Mouse (Mus musculus): ENCODE results near the gene Gm10577. TPM values are rescaled to one million over a fixed set of nuclear protein-coding genes. Genes with fewer than 3 reads are reported as not detected.

Gm10577 gene
- polyA plus RNA-seq, 1 experiment from 2014 or later: not detected

DNA sequence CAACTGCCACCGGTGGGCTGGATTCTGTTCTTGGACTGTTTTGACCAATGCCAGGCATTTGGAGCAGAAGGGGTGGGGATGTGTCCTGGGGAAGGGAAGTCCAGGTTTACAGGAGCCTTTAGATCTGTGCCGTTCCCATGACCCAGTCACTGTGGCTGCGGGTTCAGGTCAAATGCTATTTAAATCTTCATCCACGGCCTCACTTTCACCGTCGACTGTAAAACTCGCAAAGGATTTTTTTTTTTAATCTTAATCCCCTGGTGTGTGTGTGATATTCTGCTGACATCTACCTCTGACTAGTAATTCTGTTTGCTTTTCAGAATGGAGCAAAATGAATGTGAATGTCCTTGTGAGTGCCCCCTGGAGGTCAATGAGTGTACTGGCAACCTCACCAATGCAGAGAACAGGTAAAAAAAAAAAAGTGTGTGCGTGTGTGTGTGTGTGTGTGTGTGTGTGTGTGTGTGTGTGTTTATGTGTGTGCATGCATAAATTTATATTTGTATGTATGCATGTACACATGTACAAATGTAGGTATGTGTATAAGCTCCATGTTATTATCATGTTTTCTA, 32.2 kb downstream of the Gm10577 start:
- no peak overlapping the region for H3K9ac ChIP-seq (ENCODE audit: low read length)
- no peak overlapping the region for H3K4me2 ChIP-seq (ENCODE audit: low read depth, low read length)
- no peak overlapping the region for H3K4me3 ChIP-seq (replicated peaks; ENCODE audit: low read length)
- H3K4me1 ChIP-seq (ENCODE audit: control insufficient read depth, insufficient read depth, low read length): no peaks in the 10 kb centered on the region
- WGBS: 82% methylated on average over 8 of the region's 8 CpGs
- no peak for ATAC-seq (ENCODE audit: insufficient read depth, low FRiP score)
- no peaks in the 10 kb centered on the region for H3K27me3 ChIP-seq (ENCODE audit: control insufficient read depth, insufficient read depth, low read length)
- H3K27ac ChIP-seq (ENCODE audit: low read length): no peak overlapping the region
- peaks cover 3% of the 10 kb centered on the region for H3K36me3 ChIP-seq (ENCODE audit: control insufficient read depth, insufficient read depth, low read length)
- no peaks in the 10 kb centered on the region for H3K9me3 ChIP-seq (replicated peaks; ENCODE audit: control insufficient read depth, low read length)

DNA sequence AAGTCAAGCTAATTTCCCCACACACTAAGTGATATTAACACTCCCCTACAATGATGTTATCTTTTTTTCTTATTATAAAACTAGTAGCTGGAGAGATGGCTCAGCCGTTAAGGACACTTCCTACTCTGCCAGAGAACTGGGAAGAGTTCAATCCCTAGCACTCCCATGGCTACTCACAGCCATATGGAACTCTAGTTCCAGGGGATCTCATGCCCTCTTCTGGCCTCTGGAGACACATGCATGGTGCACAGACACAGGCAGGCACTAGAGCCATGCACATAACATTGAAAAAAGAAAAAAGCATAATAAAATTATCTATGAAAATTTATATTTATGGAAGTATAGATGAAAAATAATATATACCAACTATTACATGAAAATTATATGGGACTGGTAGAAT, 33.3 kb downstream of the Gm10577 start:
- Histone ChIP-seq H3K9ac (ENCODE audit: low read length) (no peak overlapping the region), H3K9me3 (replicated peaks; ENCODE audit: control insufficient read depth, low read length) (no peaks in the 10 kb centered on the region), H3K4me2 (ENCODE audit: low read depth, low read length) (no peak overlapping the region), H3K4me1 (ENCODE audit: control insufficient read depth, insufficient read depth, low read length) (no peaks in the 10 kb centered on the region), H3K36me3 (ENCODE audit: control insufficient read depth, insufficient read depth, low read length) (peaks cover 8% of the 10 kb centered on the region), H3K4me3 (replicated peaks; ENCODE audit: low read length) (no peak overlapping the region), H3K27me3 (ENCODE audit: control insufficient read depth, insufficient read depth, low read length) (no peaks in the 10 kb centered on the region), H3K27ac (ENCODE audit: low read length) (no peak overlapping the region)
- WGBS: 89% methylated on average over 1 of the region's 1 CpGs
- ATAC-seq (ENCODE audit: insufficient read depth, low FRiP score): no peak

DNA sequence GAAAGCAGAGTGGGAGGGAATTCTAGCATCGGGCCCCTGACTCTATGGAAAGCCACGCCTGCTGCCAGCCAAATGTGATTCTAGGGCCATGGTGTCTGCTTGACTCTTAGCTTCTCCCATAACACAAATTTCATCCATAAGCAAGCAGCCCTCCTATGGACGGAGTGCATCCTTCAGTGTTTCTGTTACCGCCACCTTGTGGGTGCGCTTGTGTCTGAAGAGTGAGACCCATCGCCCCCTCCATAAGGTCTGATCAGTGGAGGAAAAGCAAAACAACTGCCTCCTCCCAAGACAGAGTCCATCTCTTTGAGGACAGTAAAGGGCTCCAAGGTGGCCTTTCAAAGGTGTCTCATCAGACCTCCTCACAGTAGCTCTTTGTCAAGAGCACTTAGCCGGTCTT, 43.0 kb downstream of the Gm10577 start:
- Histone ChIP-seq H3K4me3 (replicated peaks; ENCODE audit: low read length) (no peak overlapping the region), H3K9ac (ENCODE audit: low read length) (no peak overlapping the region), H3K4me1 (ENCODE audit: control insufficient read depth, insufficient read depth, low read length) (no peaks in the 10 kb centered on the region), H3K36me3 (ENCODE audit: control insufficient read depth, insufficient read depth, low read length) (0 out of 2 replicates have a peak, but pooled peaks cover 6% of the 10 kb centered on the region), H3K4me2 (ENCODE audit: low read depth, low read length) (no peak overlapping the region), H3K27me3 (ENCODE audit: control insufficient read depth, insufficient read depth, low read length) (no peaks in the 10 kb centered on the region), H3K27ac (ENCODE audit: low read length) (no peak overlapping the region), H3K9me3 (replicated peaks; ENCODE audit: control insufficient read depth, low read length) (no peaks in the 10 kb centered on the region)
- 85% methylated on average over 7 of the region's 7 CpGs for WGBS
- ATAC-seq (ENCODE audit: insufficient read depth, low FRiP score): no peak

DNA sequence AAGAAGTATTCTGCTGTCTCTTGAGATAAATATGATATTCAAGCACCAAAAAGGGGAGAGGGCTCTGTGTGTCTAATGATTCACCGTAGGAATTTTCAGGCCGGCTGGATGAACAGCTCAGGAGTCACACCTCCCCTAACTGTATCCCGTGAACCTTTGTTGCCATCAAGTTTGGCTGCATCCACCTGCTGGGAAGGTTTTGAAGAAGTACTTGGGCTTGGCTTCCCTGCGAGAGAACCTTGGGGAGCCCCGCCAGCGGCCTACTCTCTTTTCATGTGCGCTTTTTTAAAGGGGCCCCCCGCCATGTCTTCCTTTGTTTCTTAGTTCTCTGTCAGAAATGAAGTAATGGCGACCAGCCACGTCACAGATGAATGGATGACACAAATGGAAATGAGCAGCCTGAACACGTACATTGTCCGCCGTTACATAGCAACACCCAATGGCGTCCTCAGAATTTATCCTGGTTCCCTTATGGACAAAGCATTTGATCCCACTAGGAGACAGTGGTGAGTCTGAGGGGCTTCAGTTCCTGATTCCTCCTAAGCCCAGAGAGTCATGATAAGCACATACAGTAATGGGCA, 46.0 kb downstream of the Gm10577 start:
- H3K9ac ChIP-seq (ENCODE audit: low read length): no peak overlapping the region
- no peak for ATAC-seq (ENCODE audit: insufficient read depth, low FRiP score)
- H3K4me3 ChIP-seq (replicated peaks; ENCODE audit: low read length): no peak overlapping the region
- H3K9me3 ChIP-seq (replicated peaks; ENCODE audit: control insufficient read depth, low read length): no peaks in the 10 kb centered on the region
- 89% methylated on average over 14 of the region's 14 CpGs for WGBS
- no peaks in the 10 kb centered on the region for H3K27me3 ChIP-seq (ENCODE audit: control insufficient read depth, insufficient read depth, low read length)
- H3K36me3 ChIP-seq (ENCODE audit: control insufficient read depth, insufficient read depth, low read length): peaks cover 14% of the 10 kb centered on the region; the same call in 1 of the 2 replicates
- H3K4me2 ChIP-seq (ENCODE audit: low read depth, low read length): no peak overlapping the region
- H3K4me1 ChIP-seq (ENCODE audit: control insufficient read depth, insufficient read depth, low read length): no peaks in the 10 kb centered on the region
- no peak overlapping the region for H3K27ac ChIP-seq (ENCODE audit: low read length)

DNA sequence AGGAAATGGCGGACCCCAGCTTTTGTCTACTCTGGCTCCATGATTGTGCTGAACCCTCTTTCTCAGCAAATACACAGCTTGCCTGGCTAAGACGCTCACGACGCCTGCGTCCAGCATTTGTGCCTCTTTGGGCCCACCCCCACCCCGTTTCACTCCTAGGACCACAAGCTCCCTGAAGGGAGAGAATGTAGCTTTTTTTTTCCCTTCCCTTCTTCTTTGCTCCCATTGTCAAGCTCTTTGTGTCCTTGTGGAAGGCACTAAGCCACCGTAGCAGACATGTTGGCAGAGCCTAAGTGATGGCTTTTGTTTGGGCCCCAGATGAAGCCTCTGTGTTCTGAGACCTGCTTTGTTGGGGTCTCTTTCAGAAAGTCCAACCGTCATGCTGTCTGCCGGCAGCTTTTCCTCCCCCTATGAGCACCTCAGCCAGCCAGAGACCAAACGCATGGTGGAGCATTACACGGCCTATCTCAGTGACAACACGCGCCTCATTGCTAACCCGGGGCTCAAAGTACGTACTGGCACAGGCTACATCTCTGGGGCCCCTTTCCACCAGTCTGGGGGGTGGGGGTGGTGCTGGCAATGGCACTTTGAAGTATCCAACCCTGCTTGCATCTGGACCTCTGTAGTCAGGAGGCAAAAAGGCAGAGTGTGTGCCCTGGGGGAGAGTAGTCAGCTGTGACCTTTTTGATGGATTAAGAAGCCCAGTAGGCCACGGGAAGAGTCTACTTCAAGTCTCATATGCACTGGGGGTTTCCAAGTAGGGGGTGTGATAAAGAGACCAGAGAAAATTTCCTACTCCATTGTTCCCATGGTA, 46.6 kb downstream of the Gm10577 start:
- H3K9me3 ChIP-seq (replicated peaks; ENCODE audit: control insufficient read depth, low read length): no peaks in the 10 kb centered on the region
- H3K4me2 ChIP-seq (ENCODE audit: low read depth, low read length): no peak overlapping the region
- no peak overlapping the region for H3K27ac ChIP-seq (ENCODE audit: low read length)
- no peaks in the 10 kb centered on the region for H3K27me3 ChIP-seq (ENCODE audit: control insufficient read depth, insufficient read depth, low read length)
- H3K9ac ChIP-seq (ENCODE audit: low read length): no peak overlapping the region
- H3K4me3 ChIP-seq (replicated peaks; ENCODE audit: low read length): no peak overlapping the region
- peaks cover 14% of the 10 kb centered on the region; the same call in 1 of the 2 replicates for H3K36me3 ChIP-seq (ENCODE audit: control insufficient read depth, insufficient read depth, low read length)
- ATAC-seq (ENCODE audit: insufficient read depth, low FRiP score): no peak
- H3K4me1 ChIP-seq (ENCODE audit: control insufficient read depth, insufficient read depth, low read length): no peaks in the 10 kb centered on the region
- WGBS: 88% methylated on average over 16 of the region's 16 CpGs

Other genes with a start within 250 kb of the Gm10577 start
- gene Cachd1, start 244.0 kb downstream of the Gm10577 start, polyA plus RNA-seq (2015; fragmentation: Nextera tagmentation; extraction: Ambion mirVana): 7.2 and 9.7 TPM in 2 replicates
- 9.4 and 9.5 TPM in 2 replicates for gene Raver2, start 48.3 kb upstream of the Gm10577 start, polyA plus RNA-seq (2015; fragmentation: Nextera tagmentation; extraction: Ambion mirVana)
- gene Jak1, start 244.6 kb upstream of the Gm10577 start, polyA plus RNA-seq (2015; fragmentation: Nextera tagmentation; extraction: Ambion mirVana): 91.4 and 95.3 TPM in 2 replicates

All from stomach, embryonic 16.5 days (tissue).